Comparison of ENCODE assay signal across 7 mouse cellular contexts in the genomic region with DNA sequence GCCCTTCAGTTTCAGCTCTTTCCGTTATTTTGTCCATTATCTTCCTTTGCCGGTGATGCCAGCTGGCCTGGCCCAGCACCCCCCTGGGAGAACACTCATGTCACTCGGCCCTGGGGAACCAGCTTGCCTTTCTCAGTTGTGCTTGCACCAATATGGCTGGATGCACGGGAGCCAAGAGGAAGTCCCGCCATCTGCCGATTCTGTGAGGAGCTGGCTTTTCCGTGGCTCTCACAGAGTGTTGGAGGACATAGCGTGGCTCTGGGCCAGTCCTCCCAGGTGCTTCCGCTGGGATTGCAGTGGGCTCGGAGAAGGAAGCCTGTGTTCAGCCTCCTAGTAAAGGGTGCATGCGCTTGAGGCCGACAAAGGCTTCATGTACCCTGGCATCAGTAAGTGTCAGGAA. TPM values are rescaled to one million over a fixed set of nuclear protein-coding genes. Genes with fewer than 3 reads are reported as not detected.
DNase-seq lines count a peak whose midpoint lies in the region; ATAC-seq and TF ChIP-seq lines count a peak whose summit lies in the region.

No protein-coding gene starts in this region.

- no peak for TF ChIP-seq CTCF in cerebellum, adult 2 months (IDR thresholded peaks at IDR 0.05; ENCODE audit: borderline replicate concordance, insufficient read depth, low read depth, low read length)

- intact Hi-C loops in heart, postnatal 36 days (cut with DNase I): loop anchor here (10.0 kb wide), 1 partner anchor 467 kb away; a partner anchor contains a TSS
- intact Hi-C loops in left cerebral cortex, postnatal 36 days (cut with DNase I): loop anchor here (10.0 kb wide), 1 partner anchor 947 kb away; no protein-coding TSS in a partner anchor

- no peaks in the 10 kb centered on the region for H3K27me3 ChIP-seq in cerebellum, adult 2 months (ENCODE audit: control insufficient read depth, insufficient read depth, low read length)
- H3K27me3 ChIP-seq in liver, embryonic 12.5 days (replicated peaks): no peaks in the 10 kb centered on the region

- no peaks in the 10 kb centered on the region for H3K36me3 ChIP-seq in liver, embryonic 12.5 days

- H3K9me3 ChIP-seq in liver, embryonic 12.5 days (replicated peaks): no peaks in the 10 kb centered on the region

- no peak overlapping the region for H3K4me3 ChIP-seq in cerebellum, adult 2 months (replicated peaks; ENCODE audit: insufficient read depth, low read depth, low read length)
- H3K4me3 ChIP-seq in liver, embryonic 12.5 days: no peak overlapping the region

- H3K27ac ChIP-seq in cerebellum, adult 2 months (ENCODE audit: insufficient read depth, low read length): peak overlapping the region; percentile 62
- no peak overlapping the region for H3K27ac ChIP-seq in liver, embryonic 12.5 days

- H3K4me2 ChIP-seq in liver, embryonic 12.5 days: no peak overlapping the region

- 7% methylated on average over 12 of the region's 12 CpGs for WGBS in cerebellum, adult 2 months
- WGBS in liver, embryonic 12.5 days (ENCODE audit: insufficient replicate concordance): 79% methylated on average over 12 of the region's 12 CpGs

- ATAC-seq in liver, embryonic 12.5 days: no peak

- no peak overlapping the region for H3K9ac ChIP-seq in liver, embryonic 12.5 days

- DNase-seq in ZHBTc4 (ENCODE audit: low read depth, low spot score) (peak; percentile 39), MN1 (ENCODE audit: low spot score) (no peak)
- DNase-seq in cerebellum, adult 2 months: peak; percentile 98 to 99
- DNase-seq in heart, postnatal 36 days: peak; percentile 3 to 25
- peak; percentile 55 to 64 for DNase-seq in left cerebral cortex, postnatal 36 days (ENCODE audit: low spot score in 2 of 2)
- no peak for DNase-seq in adrenal gland, postnatal 14 days

- TF ChIP-seq POLR2A in cerebellum, adult 2 months (IDR thresholded peaks at IDR 0.05; ENCODE audit: borderline replicate concordance, insufficient read depth, low read length): 0 out of 2 replicates have a peak, but pooled peaks have one; percentile 15

- peaks cover 20% of the 10 kb centered on the region; the same call in 1 of the 2 replicates for H3K4me1 ChIP-seq in cerebellum, adult 2 months (ENCODE audit: control insufficient read depth, insufficient read depth, low read length)
- peaks cover 14% of the 10 kb centered on the region for H3K4me1 ChIP-seq in liver, embryonic 12.5 days

RNA-seq across cellular contexts. Expression of a gene that starts 36.0 kb away (rescaled TPM):
- polyA plus RNA-seq in cerebellum, adult 2 months (2012; rRNA removed): 9.9 and 11.0 TPM in 2 replicates
- 10 to 100 TPM; 12.2 to 14.0 TPM for total RNA-seq in heart, postnatal 36 days (2021)
- 10 to 100 TPM; 12.3 to 15.9 TPM for total RNA-seq in left cerebral cortex, postnatal 36 days (2021)
- 13.7 and 15.0 TPM in 2 replicates for polyA plus RNA-seq in liver, embryonic 12.5 days (2016; fragmentation: Nextera tagmentation; extraction: Ambion mirVana)
- 25.3 and 26.3 TPM in 2 replicates for total RNA-seq in adrenal gland, postnatal 14 days (2021)

Comparison
In these comparisons a context has a peak if more than half of its experiments do, and no peak if none do; other contexts are left out.
1. DNase-seq: peak in ZHBTc4 (single experiment), cerebellum, adult 2 months (2 of 2), heart, postnatal 36 days (2 of 2) and left cerebral cortex, postnatal 36 days (2 of 2); none in adrenal gland, postnatal 14 days (single experiment) and MN1 (single experiment).